11 mouse cellular contexts compared by ENCODE assay signal in genomic region chr11:89065297-89065696, GRCm38 (mm10). TPM values are rescaled to one million over a fixed set of nuclear protein-coding genes. Genes with fewer than 3 reads are reported as not detected.
DNase-seq lines count a peak whose midpoint lies in the region; ATAC-seq and TF ChIP-seq lines count a peak whose summit lies in the region.
"Had no signal": no experiment of that assay in that cellular context is flagged by ENCODE, and none has a peak within 500 bp of the region (broad histone marks: within the 10 kb centered on the region; RNA-seq: fewer than 3 reads in every experiment).

No protein-coding gene starts in this region.

- peak; percentile 48 for TF ChIP-seq CTCF in midbrain, postnatal 0 days (IDR thresholded peaks at IDR 0.05)
- 0 out of 2 replicates have a peak, but pooled peaks have one; percentile 25 for TF ChIP-seq CTCF in bone marrow macrophage, adult 2 months (IDR thresholded peaks at IDR 0.05; ENCODE audit: low read depth, low read length)

- H3K4me3 ChIP-seq in midbrain, postnatal 0 days (ENCODE audit: low read depth, low read length), result no peak overlapping the region
- H3K4me3 ChIP-seq in midbrain, embryonic 10.5 days, result no peak overlapping the region
- no peak overlapping the region for H3K4me3 ChIP-seq in bone marrow macrophage, adult 2 months (ENCODE audit: insufficient read depth, low read length)
- no peak overlapping the region for H3K4me3 ChIP-seq in midbrain, embryonic 11.5 days (ENCODE audit: low read depth, low read length)
- H3K4me3 ChIP-seq: midbrain, embryonic 13.5 days had no signal

- H3K4me2 ChIP-seq in midbrain, postnatal 0 days (ENCODE audit: low read depth, low read length, poor library complexity, severe bottlenecking), result no peak overlapping the region
- no peak overlapping the region for H3K4me2 ChIP-seq in midbrain, embryonic 11.5 days
- H3K4me2 ChIP-seq: midbrain, embryonic 13.5 days had no signal

- no peak overlapping the region for H3K9ac ChIP-seq in midbrain, postnatal 0 days (replicated peaks; ENCODE audit: low read length, poor library complexity, severe bottlenecking)
- no peak overlapping the region for H3K9ac ChIP-seq in midbrain, embryonic 11.5 days (ENCODE audit: low read length)
- H3K9ac ChIP-seq: midbrain, embryonic 13.5 days had no signal

- WGBS in midbrain, postnatal 0 days, result over 99% methylated on average over 3 of the region's 3 CpGs
- WGBS in midbrain, embryonic 10.5 days, result 91% methylated on average over 3 of the region's 3 CpGs
- WGBS in midbrain, embryonic 11.5 days, result 98% methylated on average over 3 of the region's 3 CpGs

- intact Hi-C loops in heart, postnatal 10 days (cut with DNase I), result no loop called here

- H3K36me3 ChIP-seq in midbrain, postnatal 0 days (ENCODE audit: insufficient read depth, low read length), result no peaks in the 10 kb centered on the region
- H3K36me3 ChIP-seq in midbrain, embryonic 10.5 days, result no peaks in the 10 kb centered on the region
- H3K36me3 ChIP-seq in midbrain, embryonic 11.5 days (ENCODE audit: control insufficient read depth, insufficient read depth, low read length), result no peaks in the 10 kb centered on the region
- H3K36me3 ChIP-seq: midbrain, embryonic 13.5 days had no signal

- H3K4me1 ChIP-seq in midbrain, postnatal 0 days (ENCODE audit: insufficient read depth, low read length), result no peaks in the 10 kb centered on the region
- peaks cover 7% of the 10 kb centered on the region for H3K4me1 ChIP-seq in midbrain, embryonic 10.5 days
- H3K4me1 ChIP-seq in bone marrow macrophage, adult 2 months (ENCODE audit: control insufficient read depth, insufficient read depth, low read length), result no peaks in the 10 kb centered on the region
- 0 out of 2 replicates have a peak, but pooled peaks cover 2% of the 10 kb centered on the region for H3K4me1 ChIP-seq in midbrain, embryonic 11.5 days (ENCODE audit: control insufficient read depth, insufficient read depth, low read length)
- H3K4me1 ChIP-seq: midbrain, embryonic 13.5 days had no signal

- H3K27ac ChIP-seq in midbrain, postnatal 0 days (ENCODE audit: low read depth, low read length), result no peak overlapping the region
- no peak overlapping the region for H3K27ac ChIP-seq in midbrain, embryonic 10.5 days (replicated peaks)
- H3K27ac ChIP-seq in bone marrow macrophage, adult 2 months (ENCODE audit: insufficient read depth, low read depth, low read length), result no peak overlapping the region
- H3K27ac ChIP-seq in midbrain, embryonic 11.5 days (ENCODE audit: low read depth, low read length), result no peak overlapping the region
- H3K27ac ChIP-seq: midbrain, embryonic 13.5 days had no signal

- no peaks in the 10 kb centered on the region for H3K9me3 ChIP-seq in midbrain, postnatal 0 days (ENCODE audit: low read length)
- H3K9me3 ChIP-seq in midbrain, embryonic 10.5 days (replicated peaks), result no peaks in the 10 kb centered on the region
- no peaks in the 10 kb centered on the region for H3K9me3 ChIP-seq in midbrain, embryonic 11.5 days (ENCODE audit: control insufficient read depth, low read length)
- H3K9me3 ChIP-seq: midbrain, embryonic 13.5 days had no signal

- peak; percentile 87 for DNase-seq in heart, adult 11 months
- DNase-seq in heart, postnatal 10 days, result no peak
- no peak for DNase-seq in midbrain, postnatal 0 days (ENCODE audit: low spot score)
- no peak for DNase-seq in midbrain, embryonic 10.5 days (ENCODE audit: low spot score)
- peak; percentile 79 for DNase-seq in thymus, postnatal 14 days
- DNase-seq in midbrain, embryonic 11.5 days (ENCODE audit: low spot score, missing footprints), result no peak
- no peak for DNase-seq in kidney, adult 8-10 months
- DNase-seq: gastrocnemius, postnatal 36 days had no signal

- TF ChIP-seq POLR2A in bone marrow macrophage, adult 2 months (IDR thresholded peaks at IDR 0.05; ENCODE audit: borderline replicate concordance, low read depth, low read length), result no peak

- H3K27me3 ChIP-seq in midbrain, postnatal 0 days (ENCODE audit: insufficient read depth, low read length), result no peaks in the 10 kb centered on the region
- H3K27me3 ChIP-seq in midbrain, embryonic 10.5 days (ENCODE audit: low read depth, poor library complexity, severe bottlenecking), result no peaks in the 10 kb centered on the region
- H3K27me3 ChIP-seq in midbrain, embryonic 11.5 days (ENCODE audit: control insufficient read depth, insufficient read depth, low read length), result no peaks in the 10 kb centered on the region
- H3K27me3 ChIP-seq: midbrain, embryonic 13.5 days had no signal

- ATAC-seq in midbrain, postnatal 0 days (ENCODE audit: low FRiP score), result no peak
- no peak for ATAC-seq in midbrain, embryonic 11.5 days (ENCODE audit: low FRiP score)
- ATAC-seq: midbrain, embryonic 13.5 days had no signal

RNA-seq across cellular contexts. Expression of gene Dgke, which starts 1.4 kb away (rescaled TPM):
- total RNA-seq in heart, postnatal 10 days (2021), result 10 to 100 TPM; 13.1 to 13.5 TPM
- total RNA-seq in midbrain, postnatal 0 days (2014; rRNA removed), result 35.4 and 44.2 TPM in 2 replicates
- polyA plus RNA-seq in midbrain, postnatal 0 days (2015; fragmentation: Nextera tagmentation; extraction: Ambion mirVana), result 16.0 TPM in 2 replicates
- 4.2 and 6.1 TPM in 2 replicates for polyA plus RNA-seq in midbrain, embryonic 10.5 days (2016; fragmentation: Nextera tagmentation; extraction: Ambion mirVana)
- polyA plus RNA-seq in bone marrow macrophage, adult 2 months (2012; ENCODE audit: insufficient read depth, insufficient read length, missing spikeins), result 3.4 and 4.4 TPM in 2 replicates
- polyA plus RNA-seq in midbrain, embryonic 11.5 days (2014; fragmentation: Nextera tagmentation; extraction: Ambion mirVana), result 4.1 and 4.6 TPM in 2 replicates

RNA-seq across cellular contexts. Expression of gene Gm525, which starts 8.3 kb away (rescaled TPM):
- total RNA-seq in heart, postnatal 10 days (2021), result not detected
- total RNA-seq in midbrain, postnatal 0 days (2014; rRNA removed), result not detected in 2 replicates
- 0.60 TPM in 1 of 2 replicates, not detected in the other for polyA plus RNA-seq in midbrain, postnatal 0 days (2015; fragmentation: Nextera tagmentation; extraction: Ambion mirVana)
- polyA plus RNA-seq in midbrain, embryonic 10.5 days (2016; fragmentation: Nextera tagmentation; extraction: Ambion mirVana), result not detected in 2 replicates
- not detected in 2 replicates for polyA plus RNA-seq in bone marrow macrophage, adult 2 months (2012; ENCODE audit: insufficient read depth, insufficient read length, missing spikeins)
- polyA plus RNA-seq in midbrain, embryonic 11.5 days (2014; fragmentation: Nextera tagmentation; extraction: Ambion mirVana), result not detected in 2 replicates
- total RNA-seq: gastrocnemius, postnatal 36 days; left cerebral cortex, postnatal 36 days had no signal
- polyA plus RNA-seq: midbrain, embryonic 13.5 days had no signal

Comparison
In these comparisons a context has a peak if more than half of its experiments do, and no peak if none do; other contexts are left out.
1. DNase-seq: peak in heart, adult 11 months (single experiment) and thymus, postnatal 14 days (single experiment); none in heart, postnatal 10 days (0 of 2), midbrain, postnatal 0 days (single experiment), midbrain, embryonic 10.5 days (single experiment), midbrain, embryonic 11.5 days (single experiment) and kidney, adult 8-10 months (0 of 2).